Mouse (Mus musculus) retina, postnatal 7 days (tissue): ENCODE data around the gene Nck2.

Experiments
- DNase-seq: peaks from one replicate; pipeline ENCODE4 v3.0.0-alpha.2; 2012; ENCODE audit warnings: low read depth, low spot score

The Nck2 gene

DNA sequence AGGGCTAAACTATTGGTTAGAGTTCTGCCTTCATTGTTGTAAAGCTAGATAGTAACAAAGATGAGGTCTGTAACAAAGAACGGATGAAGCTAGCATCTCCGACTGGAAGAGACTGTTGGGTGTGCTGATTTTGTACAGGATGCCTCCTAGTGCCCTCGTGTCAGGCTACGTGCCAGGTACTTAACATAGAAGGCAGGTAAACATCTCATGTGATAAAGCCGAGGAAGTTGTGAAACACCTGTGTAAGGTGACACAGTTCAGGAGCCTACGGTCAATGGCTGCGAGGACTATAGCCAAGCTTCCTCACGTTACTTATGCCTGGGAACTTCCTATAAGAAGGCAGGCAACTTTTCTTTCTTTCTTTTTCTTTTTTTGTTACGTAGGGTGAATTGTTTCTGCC, at the start of gene Nck2:
Nck2 (plus strand) TSS at position 49 of the 400 bp plus-strand sequence.
- no peak for DNase-seq

DNA sequence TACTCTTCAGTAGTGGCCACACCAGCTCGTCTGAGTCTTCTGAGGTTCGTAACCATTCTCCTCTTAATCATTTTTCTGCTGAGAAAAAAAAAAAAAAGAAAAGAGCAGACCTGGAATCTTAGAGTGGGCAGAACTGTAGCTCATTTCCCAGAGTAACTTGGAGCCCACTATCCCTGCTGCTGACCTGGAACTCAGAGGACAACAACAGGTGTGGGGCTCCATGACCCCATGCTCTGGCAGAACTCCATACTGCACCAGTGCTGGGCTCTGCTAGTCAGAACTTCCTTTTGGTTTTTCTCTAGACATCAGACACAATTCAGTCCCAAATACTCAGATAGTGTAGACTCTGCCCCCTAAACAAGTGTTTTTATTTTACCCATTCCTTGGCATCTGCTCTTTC, 49.3 kb upstream of the Nck2 start:
- DNase-seq = no peak

DNA sequence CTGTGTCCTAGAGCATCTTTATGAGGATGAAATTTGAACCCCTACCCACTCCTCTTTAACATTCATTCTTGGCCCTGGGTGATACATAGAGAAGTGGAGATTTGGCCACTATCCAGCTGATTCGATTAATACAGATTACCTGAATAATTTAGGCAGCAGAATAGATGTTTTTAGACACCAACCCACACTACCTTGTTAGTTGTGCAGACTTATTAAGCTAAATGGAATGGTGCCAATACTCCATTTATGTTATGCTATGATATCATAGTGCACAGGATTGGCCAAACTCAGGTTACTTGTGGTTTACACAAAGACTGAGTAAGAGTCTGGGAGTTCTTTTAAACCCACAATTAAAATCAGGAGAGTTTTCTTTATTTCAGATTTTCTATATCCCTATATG, 48.6 kb upstream of the Nck2 start:
- no peak for DNase-seq

DNA sequence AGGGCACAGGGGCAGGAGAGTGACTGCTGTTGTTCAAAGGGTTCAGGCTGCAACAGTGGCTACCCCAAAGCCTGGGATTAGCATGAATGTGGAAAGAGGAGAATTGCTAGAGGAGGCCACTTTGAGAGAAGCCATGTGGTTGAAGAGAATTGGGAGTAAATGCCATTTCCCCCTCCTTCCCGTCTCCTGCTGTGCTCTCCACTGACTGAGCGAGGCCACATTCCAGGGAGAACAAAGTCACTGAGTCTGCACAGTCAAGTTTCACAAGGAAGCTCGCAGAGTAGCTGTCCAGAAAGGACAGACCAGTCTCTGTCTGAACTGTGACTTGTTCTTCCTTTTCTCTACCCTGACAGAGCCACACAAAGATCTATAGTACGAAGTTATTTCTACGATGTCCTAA, 47.9 kb upstream of the Nck2 start:
- no peak for DNase-seq

DNA sequence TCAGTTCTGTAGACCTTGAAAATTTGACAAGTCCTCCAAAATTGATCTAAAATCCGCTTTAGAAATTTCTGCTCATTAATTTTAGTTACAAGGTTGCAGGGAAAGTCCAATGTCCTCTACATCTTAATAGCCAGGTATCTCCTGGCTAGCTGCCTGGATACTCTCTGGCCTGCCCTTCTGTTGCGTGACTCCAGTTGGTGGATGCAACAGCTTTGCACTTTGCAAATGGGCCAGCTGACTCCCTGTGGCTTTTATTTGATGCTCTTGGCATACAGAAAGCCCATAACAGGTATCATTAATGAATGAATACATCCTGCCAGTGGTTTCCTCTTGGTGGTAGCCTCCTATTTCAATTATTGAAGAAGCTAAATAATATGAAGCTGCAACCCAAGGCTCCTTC, 47.3 kb upstream of the Nck2 start:
- no peak for DNase-seq

DNA sequence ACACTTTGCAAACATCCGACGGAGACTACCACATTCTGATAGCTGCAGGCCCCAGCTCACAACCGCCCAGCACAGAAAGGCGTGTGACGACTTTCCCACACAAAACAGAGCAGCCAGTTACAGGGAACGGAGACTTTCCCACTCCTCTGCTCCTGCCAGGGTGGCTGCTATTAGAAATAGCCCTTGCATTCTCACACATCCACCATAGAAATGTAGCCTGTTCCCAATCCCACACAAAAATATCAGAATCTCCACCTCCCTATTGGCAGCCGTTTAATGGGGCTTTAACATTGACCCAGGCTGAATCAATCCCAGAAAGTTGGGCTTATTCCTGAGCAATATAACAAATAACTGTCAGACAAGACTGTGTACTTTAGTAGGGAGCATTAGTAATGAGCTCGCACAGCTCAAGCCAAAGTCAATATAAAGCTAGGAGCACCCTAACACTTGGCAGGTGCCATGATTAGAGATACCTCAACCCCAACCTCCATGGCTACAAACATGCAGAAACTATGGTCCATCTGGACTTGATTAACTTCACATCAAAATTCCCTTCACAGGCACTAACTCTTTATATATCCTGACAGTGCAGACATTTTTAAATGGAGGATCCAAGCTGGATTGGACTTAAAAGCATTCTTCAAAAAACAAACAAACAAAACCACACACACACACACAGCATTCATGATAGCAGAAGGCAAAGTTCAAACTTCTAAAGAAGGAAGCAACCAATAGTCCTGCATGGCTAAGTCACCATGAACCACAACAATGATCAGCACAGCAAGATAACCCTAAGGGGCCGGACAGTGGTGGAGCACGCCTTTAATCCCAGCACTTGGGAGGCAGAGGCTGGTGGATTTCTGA, 45.4 kb upstream of the Nck2 start:
- DNase-seq = no peak

DNA sequence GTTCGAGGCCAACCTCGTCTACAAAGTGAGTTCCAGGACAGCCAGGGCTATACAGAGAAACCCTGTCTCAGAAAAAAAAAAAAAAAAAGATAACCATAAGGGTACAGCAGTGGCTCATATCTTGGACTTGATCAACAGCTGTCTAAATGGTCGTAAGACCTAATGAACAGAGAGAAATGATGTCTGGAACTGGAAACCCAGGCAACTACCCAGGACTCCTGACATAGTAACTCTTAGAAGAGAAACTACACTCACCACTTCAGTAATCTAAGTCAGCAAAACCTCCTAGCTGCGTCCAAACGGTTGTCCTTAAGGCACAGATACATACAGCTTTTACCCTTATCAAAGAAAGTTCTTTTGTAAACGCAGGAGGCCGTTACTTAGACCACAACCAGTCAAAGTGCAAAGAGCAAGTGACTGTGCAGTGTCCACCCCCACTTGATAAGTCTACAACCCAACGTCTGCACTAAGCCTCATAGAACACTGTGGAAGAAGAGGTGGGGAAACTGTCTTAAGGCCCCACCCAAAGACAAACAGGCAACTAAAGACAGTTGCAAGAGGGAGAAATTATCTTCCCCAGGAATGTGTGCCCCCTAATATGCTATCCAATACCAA, 44.7 kb upstream of the Nck2 start:
- DNase-seq = no peak

DNA sequence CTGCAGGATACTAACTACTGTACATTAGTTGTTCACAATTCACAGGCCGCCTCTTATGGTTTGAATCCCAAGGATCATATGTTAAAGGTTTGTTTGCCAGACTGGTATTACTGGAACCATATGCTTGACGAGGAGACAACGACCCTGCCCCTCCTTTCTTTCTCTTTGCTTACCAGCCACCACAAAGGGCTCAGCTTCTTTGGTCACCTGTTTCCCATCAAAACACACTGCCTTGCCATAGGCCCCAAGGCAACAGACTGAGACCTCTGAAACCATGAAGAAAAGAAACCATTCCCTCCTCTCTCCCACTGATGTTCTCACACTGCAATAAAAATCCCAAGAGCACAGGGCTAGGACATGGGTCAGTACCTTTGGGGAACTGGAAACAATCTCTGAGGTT, 43.7 kb upstream of the Nck2 start:
- DNase-seq = no peak

DNA sequence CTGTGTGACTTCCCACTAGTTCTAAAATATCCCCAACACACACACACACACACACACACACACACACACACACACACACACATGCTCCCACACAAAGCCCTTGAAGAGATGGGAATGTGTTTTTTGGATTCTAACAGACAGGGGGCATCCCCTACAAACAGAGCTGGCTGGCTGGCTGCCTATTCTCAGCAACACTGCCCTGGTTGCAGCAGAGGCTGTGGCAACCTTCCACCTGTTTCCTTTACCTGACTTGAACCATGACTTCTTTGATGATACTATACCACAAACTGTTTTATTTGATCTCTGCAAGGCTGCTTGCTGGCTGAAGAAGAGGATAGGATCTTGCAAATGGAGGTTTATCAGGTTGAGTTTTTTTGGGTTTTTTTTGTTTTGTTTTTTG, 41.0 kb upstream of the Nck2 start:
- DNase-seq = no peak

DNA sequence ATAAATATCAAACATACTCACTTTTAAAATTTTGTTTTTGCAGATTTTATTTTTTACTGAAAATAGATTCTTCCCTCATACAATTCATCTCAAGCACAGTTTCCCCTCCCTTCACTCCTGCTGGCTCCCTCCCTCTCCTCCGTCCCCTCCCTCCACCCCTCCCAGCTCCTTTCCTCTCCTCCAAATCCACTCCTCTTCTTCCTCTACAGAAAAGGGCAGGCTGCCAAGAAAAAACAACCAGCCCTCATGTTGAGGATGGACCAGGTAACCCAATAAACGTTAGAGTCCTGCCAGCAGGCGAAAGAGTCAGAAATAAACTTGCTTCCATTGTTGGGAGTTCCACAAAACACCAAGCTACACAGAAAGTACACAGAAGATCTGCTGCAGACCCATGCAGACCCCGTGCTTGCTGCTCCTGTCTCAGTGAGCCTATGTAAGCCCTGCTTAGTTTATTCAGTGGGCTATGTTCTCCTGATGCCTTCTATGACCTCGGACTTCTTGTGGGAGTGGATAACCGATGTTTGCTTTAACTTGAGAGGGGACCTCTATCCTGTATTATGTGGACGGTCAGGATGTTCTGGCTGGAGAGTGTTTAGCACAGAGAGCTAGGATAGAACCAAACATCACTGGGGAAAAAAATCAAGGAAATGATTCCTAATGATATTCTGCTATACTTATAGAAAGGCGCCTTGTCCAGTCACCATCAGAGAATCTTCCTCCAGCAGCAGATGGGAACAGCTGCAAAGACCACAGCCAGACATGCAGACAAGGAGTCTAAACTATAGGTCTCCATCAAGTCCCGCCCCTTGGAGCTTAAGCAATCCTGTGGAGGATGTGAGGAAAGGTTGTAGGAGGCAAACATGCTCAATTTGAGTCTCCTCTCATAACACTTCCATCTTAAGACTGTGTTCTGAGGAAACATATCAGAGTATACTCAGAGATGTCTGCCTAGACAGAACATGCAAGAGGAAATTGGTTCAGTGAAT, 39.4 kb upstream of the Nck2 start:
- DNase-seq = no peak

DNA sequence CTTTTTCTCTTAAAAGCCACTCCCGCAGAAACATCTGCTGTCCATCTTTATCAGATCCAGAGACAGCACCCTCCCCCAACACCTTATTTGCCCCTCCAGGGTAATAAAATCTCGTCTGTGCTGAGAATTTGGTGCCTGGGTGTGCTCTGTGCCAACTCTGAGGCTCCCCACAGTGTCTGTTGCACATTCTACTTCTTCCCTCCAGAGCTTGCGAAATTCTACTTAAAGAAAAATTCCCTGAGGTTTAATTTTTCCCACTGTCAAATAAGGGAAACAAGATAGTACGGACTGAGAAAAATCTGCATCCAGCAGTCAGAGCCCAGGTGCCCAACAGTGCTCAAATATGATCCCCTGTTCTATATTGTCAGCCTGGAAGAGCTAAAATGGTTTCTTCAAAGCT, 35.4 kb upstream of the Nck2 start:
- no peak for DNase-seq

DNA sequence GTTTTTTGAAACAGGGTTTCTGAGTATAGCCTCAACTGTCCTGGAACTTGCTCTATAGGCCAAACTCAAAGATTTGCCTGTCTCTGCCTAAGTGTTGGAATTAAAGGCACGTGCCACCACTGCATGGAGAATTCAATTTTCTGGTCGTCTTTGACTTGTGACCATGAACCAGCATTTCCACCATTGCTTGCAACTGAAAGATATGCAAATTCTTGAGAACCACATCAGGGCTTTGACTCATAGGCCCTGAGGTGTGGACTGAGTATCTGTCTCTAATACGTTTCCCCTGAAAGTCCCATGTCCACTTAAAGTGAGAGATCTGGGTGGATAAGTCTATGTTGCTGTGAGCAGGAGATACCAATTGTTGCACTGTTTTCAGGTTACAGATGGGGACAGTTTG, 31.6 kb upstream of the Nck2 start:
- no peak for DNase-seq

DNA sequence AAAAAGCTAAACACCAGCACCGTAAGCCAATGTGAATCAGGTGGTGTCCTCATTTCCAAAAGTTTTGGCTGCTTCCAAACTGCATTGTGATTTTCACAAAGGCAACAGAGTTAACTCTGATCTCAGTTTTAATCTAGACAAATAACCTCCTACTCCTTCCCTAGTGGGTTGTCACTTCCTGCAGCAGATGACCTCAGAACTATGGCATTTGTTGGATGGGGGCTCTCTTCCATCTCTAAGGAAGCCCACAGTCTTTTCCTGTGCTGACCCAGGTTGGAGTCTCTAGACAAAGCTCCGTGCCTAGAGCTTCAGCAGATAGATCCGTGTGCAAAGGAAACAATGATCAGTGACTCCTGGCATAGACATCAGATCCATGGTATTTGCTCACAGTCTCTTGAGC, 31.1 kb upstream of the Nck2 start:
- DNase-seq = no peak

DNA sequence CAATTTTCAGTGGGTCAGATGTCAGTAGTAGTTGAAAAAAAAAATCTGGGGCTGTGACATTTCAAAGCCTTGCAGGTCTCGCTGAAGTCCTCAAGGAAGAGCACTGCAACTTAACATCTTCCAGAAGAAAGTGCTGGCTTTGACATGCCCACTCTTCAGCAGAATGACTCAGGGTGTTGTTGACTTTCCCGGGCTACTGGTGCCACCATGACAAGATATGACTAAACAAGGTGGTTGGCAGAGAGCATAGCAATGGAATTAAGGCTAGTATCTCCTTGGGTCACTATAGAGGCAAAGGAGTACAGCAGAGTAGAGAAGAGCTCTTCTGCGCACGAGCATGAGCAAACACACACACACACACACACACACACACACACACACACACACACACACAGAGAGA, 30.6 kb upstream of the Nck2 start:
- DNase-seq = no peak

DNA sequence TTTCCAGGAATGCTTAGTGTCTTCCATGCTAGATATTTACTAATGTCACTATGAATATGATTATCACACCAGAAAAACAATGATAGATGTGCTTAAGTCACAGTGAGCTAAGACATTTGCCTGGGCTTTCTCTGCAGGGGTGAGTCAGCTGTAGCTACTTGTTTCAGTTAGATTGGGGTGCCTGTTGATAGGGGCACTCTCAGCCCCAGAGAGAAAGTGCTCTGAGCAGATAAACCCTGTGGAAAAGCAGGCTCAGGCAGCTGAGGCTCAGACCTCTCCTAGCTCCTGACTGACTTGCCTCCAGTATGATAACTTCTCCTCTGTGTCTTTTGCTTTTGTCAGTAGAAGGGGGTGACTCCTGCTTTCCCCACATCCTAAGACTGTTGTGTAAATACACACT, 30.2 kb upstream of the Nck2 start:
- no peak for DNase-seq

DNA sequence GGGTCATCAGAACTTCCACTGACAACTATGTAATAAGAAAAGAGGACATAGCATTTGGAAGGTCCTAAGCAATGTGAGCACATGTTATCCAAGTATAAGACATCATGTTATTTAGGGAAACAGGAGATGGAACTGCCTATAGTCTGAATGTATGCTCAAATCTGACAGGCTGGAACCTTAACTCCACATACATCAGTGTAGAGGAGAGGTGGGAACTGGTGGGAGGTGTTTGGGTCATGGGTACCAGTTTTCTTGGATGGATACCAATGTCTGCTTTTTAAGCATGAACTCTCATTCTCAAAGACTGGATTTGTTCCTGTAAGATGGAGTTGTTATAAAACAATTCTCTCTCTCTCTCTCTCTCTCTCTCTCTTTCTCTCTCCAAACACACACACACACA, 29.4 kb upstream of the Nck2 start:
- no peak for DNase-seq

DNA sequence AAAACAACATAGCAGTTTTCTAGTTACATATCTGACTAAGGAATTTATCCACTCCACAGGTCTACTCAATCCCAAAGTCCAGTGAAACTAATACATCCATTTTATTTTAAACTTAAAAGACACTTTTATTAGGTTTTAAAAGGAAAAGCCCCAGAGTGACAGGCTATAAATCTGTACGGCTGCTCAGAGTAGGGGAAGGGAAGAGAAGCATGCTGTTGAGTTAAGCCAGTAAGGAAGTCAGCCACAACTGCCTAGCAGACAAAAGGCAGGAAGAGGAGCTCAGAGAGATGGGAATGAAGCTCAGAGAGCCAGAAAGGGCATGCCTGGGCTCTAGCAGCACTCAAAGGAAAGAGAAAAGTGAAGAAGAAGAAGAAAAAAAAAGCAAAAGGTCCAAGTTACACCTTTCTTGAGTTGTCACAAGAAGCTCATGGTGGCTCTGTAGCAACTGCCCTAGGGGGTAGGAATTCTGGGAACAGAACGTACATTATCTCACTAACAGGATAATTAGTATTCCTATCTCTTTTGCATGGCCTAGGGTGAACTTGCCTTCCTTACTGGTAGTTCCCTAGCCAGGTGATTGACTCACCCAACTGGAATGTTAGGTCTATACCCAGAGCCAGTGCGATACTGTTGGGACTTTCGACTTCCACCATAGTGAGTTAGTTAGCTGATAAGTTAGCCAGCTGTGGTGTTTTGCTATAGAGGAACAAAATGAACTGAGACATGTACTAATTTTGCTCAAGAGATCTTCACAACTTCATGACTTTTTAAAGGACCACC, 21.2 kb upstream of the Nck2 start:
- no peak for DNase-seq

DNA sequence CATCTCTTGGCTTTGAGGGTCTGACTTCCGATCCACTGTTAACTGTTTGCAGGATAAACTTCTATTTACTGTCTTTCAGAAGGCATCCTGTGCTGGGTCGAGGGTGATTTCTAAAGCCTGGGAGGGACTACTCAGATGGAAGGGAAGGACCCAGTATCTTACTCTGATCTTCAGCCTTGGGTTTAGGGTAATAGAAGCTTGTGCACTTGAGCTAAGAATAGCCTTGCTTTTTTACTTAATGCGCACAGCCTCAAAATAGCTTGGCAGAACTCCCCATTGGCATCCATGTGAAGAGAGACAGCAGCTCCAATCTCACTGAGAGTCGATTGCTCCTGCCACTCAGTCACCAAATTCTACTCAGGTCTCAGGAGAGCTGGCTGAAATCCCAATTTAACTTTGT, 17.9 kb upstream of the Nck2 start:
- no peak for DNase-seq

DNA sequence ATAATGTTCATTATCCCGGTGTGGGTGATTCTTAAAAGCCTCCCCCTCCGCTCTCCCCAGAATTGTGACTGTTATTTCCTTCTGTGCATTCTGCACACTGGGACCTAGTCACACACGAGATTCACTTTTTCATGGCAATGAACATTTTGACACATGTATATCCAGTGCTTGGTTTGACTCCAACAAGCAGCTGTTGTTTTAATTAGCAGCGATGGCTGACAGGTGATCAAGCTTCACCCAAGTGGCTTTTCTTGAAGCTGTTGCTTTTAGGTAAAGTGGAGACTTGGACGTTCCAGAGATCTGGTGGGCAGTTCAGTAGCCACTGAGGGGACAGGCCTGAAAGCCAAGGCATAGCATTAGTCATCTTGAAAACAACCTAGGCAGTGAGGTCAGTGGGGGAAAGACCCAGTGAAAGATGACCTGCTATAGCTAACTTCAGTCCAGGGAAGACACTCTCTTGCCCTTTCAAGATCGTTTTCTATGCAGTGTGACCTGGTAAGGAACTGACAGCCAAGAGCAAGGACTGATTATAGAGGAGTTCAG, 17.3 kb upstream of the Nck2 start:
- DNase-seq = no peak

DNA sequence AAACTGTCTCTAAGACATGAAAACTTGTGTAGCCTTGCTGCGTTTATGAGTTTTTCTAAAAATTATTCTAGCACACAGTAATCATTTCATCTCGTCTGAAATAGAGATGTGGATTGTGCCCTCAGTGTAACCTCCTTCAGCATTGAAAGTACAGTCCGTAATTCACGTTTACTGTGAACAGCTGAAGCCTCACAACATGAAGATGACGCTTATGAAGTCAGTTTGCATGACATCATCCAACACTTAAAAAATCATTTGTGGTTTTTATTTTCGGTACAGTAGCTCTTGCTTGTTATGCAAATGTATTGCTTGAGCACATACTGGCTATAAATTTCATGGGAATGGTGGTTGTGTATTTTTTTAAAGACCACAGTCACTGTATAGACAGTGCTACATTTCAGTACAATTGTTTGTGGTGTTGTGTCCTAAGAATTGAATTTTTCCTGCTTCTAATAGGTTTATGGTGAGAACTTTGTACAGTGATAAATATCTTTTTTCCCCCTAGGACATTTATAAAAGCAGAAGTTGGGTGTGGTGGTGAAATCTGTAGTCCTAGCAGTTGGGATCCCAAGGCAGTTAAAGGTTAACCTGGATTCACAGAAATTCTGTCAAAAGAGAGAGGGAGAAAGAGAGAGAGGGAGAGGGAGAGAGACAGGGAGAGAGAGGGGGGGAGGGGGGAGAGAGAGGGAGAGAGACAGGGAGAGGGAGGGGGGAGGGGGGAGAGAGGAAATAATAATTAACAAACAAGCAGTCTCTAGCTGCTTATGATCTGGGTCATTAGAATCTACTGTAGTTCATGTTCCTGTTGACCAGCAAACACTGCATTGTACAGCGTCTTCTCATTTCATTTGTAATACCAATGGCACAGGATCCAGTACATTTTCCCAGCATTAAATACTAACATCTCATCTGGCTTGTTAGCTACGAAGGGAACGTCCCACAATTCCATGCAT, 14.2 kb upstream of the Nck2 start:
- DNase-seq = no peak
